Mouse (Mus musculus) embryo, embryonic 10.5 days (tissue): ENCODE results near the gene Cinp.

Experiments used
- DNase-seq: peaks from one replicate; pipeline ENCODE4 v3.0.0-alpha.2; 2015; ENCODE audit warnings: low spot score

The Cinp gene

GRCm38 (mm10) chr12:110835182-110835581 is 53.8 kb downstream of the Cinp start:
- DNase-seq: no peak

- DNase-seq: no peak
Observed at GRCm38 (mm10) chr12:110830293-110831024, 58.5 kb downstream of the Cinp start.

- no peak for DNase-seq
Observed at GRCm38 (mm10) chr12:110828908-110829307, 60.0 kb downstream of the Cinp start.
